Mouse (Mus musculus) ES-E14 (cell line): Measurements from ENCODE around the gene Zc2hc1c.

Experiments
- CHD2 ChIP-seq: IDR thresholded peaks from 2 replicates; pipeline ENCODE4 v1.6.1; 2014; ENCODE audit warnings: mild to moderate bottlenecking, low read depth, low read length, inconsistent platforms
- HCFC1 ChIP-seq: IDR thresholded peaks from 2 replicates; pipeline ENCODE4 v1.6.1; 2012; ENCODE audit warnings: low read length, inconsistent platforms, borderline replicate concordance; ENCODE audit not compliant: insufficient read depth
- MAFK ChIP-seq: IDR thresholded peaks from 2 replicates; pipeline ENCODE4 v1.6.1; 2014; ENCODE audit warnings: mild to moderate bottlenecking, low read depth, low read length, inconsistent platforms; ENCODE audit not compliant: insufficient read depth
- ZC3H11A ChIP-seq: IDR thresholded peaks from 2 replicates; pipeline ENCODE4 v1.6.1; 2012; ENCODE audit warnings: low read depth, mild to moderate bottlenecking, inconsistent platforms, low read length, borderline replicate concordance
- ZNF384 ChIP-seq: IDR thresholded peaks from 2 replicates; pipeline ENCODE4 v1.6.1; 2012; ENCODE audit warnings: low read depth, low read length, inconsistent platforms

DNA sequence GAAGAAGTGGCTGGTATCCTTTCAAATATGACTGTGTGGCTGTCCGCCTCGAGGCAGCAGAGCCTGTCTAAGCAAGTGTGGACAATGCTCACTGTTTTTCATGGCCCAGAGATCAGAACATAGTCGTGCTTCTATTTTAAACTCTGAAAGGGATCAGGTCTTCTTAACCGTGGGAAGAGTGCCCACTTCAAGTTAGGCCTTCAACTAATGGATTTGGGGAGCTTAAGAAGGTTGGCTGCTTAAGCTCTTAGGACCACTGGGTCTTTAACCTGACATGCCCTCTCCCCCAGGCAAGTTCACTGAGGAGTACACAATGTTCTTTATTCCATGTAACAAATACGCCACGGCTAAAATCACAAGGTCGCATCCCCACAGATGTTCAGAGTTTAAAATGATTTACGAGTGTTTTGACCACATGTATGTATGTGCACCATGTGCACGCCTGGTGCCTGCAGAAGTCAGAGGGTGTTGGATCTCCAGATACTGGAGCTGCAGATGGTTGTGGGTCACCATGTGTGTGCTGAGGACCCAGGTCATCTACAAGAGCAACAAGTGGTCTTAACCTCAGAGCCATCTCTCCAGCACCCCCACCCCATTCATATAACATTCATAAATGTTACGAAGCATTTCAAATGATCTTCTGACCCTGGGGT is 9.1 kb downstream of the Zc2hc1c start:
- no peak for TF ChIP-seq MAFK
- TF ChIP-seq ZC3H11A = no peak
- TF ChIP-seq ZNF384 = no peak
- no peak for TF ChIP-seq CHD2
- no peak for TF ChIP-seq HCFC1
